Mouse (Mus musculus) neutrophil, adult 59 days (primary cell): ENCODE data around the gene Cxadr. TPM values are rescaled to one million over a fixed set of nuclear protein-coding genes. Genes with fewer than 3 reads are reported as not detected.

Experiments
- total RNA-seq, 2 experiments: library from RNA; stranded (reverse); gene quantifications; 1 replicate in 1 of 2; 2 replicates in 1 of 2; pipeline ENCODE4 v1.2.4; 2023

Gene Cxadr
- 1 to 10 TPM; 1.1 to 1.2 TPM for total RNA-seq

DNA sequence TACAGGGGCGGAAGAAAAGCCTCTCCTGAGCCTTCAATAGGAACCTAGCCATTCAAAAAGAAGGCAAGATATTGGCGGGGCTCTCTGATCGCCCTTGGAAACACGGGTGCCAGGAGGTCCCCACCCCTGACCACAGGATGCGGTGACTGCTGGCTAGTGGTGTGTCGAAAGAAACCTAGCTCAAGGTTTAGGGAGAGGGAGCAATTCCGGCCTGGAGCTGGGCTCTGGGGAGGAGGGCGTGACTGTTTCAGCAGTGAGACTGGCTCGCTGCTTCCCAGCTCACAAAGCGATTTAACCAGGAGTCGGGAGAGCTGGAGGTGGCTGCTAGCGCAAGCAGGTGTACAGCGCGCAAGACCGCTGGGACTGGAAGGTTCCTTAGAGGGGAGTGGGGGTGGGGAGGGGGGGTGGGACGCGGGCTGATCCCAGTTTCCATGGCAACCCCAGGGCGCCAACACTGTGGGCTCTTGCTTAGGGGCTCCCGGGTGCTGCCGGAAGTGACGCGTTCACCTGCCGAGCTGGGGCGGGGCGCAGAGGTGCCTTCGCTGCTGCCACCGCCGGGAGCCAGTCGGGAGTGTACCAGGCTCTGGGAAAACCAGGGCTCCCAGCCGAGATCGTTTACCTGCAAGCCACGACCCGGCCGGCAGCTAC lies at the start of gene Cxadr:
Gene Cxadr (plus strand): TSS at position 307 of the 648 bp plus-strand sequence.

DNA sequence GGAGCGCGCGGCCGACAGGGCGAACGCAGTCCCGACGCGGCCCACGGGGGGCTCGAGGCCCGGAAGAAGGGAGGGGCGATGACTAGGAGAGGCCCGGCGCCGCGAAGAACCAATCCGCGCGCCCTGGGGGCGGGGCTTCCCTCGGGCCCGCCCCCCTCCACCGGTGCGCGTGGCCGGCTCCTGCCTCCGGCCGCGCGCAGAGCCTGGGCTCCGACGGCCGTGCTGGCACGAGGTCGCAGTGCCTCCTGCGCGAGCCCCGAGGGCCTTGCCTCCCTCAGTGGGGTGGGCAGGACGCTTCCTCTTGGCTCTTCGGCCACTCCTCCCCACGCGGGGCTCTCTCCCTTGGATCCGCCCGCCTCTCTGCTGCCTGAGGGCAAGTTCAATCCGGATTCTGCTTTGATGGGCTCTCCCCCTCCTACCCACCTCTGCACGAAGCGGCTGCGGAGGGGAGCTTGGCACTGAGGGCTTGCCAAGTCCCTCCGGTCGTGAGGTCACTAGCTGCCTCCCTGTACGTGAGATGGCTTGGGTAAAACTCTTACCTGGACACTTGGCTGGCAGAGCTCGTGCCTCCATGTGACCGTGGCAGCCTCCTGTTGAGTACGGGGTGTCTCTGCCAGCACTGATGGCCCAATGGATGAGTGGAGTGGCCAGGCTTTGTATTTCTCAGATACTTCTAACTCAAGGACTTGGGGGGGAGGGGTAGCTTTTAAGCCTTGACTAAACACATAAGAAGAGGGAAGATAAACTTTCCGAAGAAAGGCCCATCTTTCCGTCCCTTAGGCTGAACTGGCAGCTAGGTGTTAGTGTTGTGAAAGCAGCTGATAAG lies 75.7 kb downstream of the Cxadr start, which contains the start of gene Btg3:
Gene Btg3 (minus strand): TSS at position 448 of the 826 bp plus-strand sequence.

Other genes with a start within 250 kb of the Cxadr start
- gene Btg3, start 75.7 kb downstream of the Cxadr start, total RNA-seq = 1 to 10 TPM; 4.9 to 7.2 TPM